Mouse (Mus musculus) heart, postnatal 0 days (tissue): Measurements from ENCODE around the gene Hoxb9. TPM values are rescaled to one million over a fixed set of nuclear protein-coding genes. Genes with fewer than 3 reads are reported as not detected.

Source experiments
- ATAC-seq: fragments of 200-750 bp; cut with Nextera tagmentation; 2 replicates; pipeline ENCODE4 v1.8.0; 2017; ENCODE audit warnings: low read depth, moderate number of reproducible peaks, moderate library complexity; ENCODE audit not compliant: insufficient read depth
- DNase-seq: peaks from one replicate; pipeline ENCODE4 v3.0.0-alpha.2; 2016; ENCODE audit warnings: low spot score
- H3K27ac ChIP-seq: fragments of 300-500 bp; sonication (generic); 2 replicates; pipeline ENCODE4 v1.5.1; 2014; ENCODE audit warnings: low read depth, mild to moderate bottlenecking
- H3K27me3 ChIP-seq: fragments of 300-500 bp; sonication (generic); 2 replicates; pipeline ENCODE4 v1.6.1; 2014; ENCODE audit warnings: low read length, mixed read lengths; ENCODE audit not compliant: control insufficient read depth, insufficient read depth
- H3K36me3 ChIP-seq: fragments of 300-500 bp; sonication (generic); replicated peaks from 2 replicates; pipeline ENCODE4 v1.6.1; 2014; ENCODE audit warnings: low read length, mixed read lengths; ENCODE audit not compliant: control insufficient read depth, insufficient read depth
- H3K4me1 ChIP-seq: fragments of 300-500 bp; sonication (generic); 2 replicates; pipeline ENCODE4 v1.6.1; 2014; ENCODE audit warnings: antibody characterized with exemption; ENCODE audit not compliant: control insufficient read depth, insufficient read depth
- H3K4me2 ChIP-seq: fragments of 300-500 bp; sonication (generic); 2 replicates; pipeline ENCODE4 v1.6.1; 2014; ENCODE audit warnings: low read depth, mild to moderate bottlenecking, low read length, moderate library complexity
- H3K4me3 ChIP-seq: fragments of 300-500 bp; sonication (generic); 2 replicates; pipeline ENCODE4 v1.5.1; 2014; ENCODE audit warnings: low read depth, low read length
- H3K9ac ChIP-seq: fragments of 300-500 bp; sonication (generic); replicated peaks from 2 replicates; pipeline ENCODE4 v1.6.1; 2014; ENCODE audit warnings: low read depth, low read length, mixed read lengths
- H3K9me3 ChIP-seq: fragments of 300-500 bp; sonication (generic); replicated peaks from 2 replicates; pipeline ENCODE4 v1.6.1; 2016; ENCODE audit warnings: low read length; ENCODE audit not compliant: control insufficient read depth
- CTCF ChIP-seq: IDR thresholded peaks from 2 replicates; pipeline ENCODE4 v1.5.1; 2016; ENCODE audit warnings: antibody characterized with exemption, control low read depth, low read depth
- EP300 ChIP-seq: IDR thresholded peaks from 2 replicates; pipeline ENCODE4 v1.6.1; 2016; ENCODE audit warnings: antibody characterized with exemption, low read depth
- WGBS: fragments of 180-500 bp; shearing (Covaris S2); extraction: QIAGEN DNeasy Blood & Tissue Kit; methylation state at CpG from one replicate; pipeline ENCODE4 v1.1.7; 2014; 5-methylcytosine and 5-hydroxymethylcytosine counted together
- polyA plus RNA-seq: library from polyadenylated mRNA; unstranded; fragments of >200 nt; fragmentation: Nextera tagmentation; extraction: Ambion mirVana; gene quantifications from 2 replicates; pipeline ENCODE4 v1.2.1, GENCODE M21; 2015
- total RNA-seq: library from RNA; depleted of rRNA; stranded (reverse); fragments of >200 nt; gene quantifications from 2 replicates; pipeline ENCODE4 v1.2.3, GENCODE M21; 2014; ENCODE audit warnings: low replicate concordance; rRNA removed

The Hoxb9 gene
- total RNA-seq (not detected in 2 replicates), polyA plus RNA-seq (not detected in 2 replicates)

GRCm38 (mm10) chr11:96270996-96271540 is at the start of gene Hoxb9:
Gene Hoxb9 (plus strand): TSS chr11:96271457.
- peaks cover 100% of the 10 kb centered on the region for H3K27me3 ChIP-seq
- TF ChIP-seq CTCF: no peak
- no peak for TF ChIP-seq EP300
- DNase-seq: no peak
- H3K27ac ChIP-seq: no peak within 1 kb of the TSS
- H3K9me3 ChIP-seq: no peaks in the 10 kb centered on the region
- H3K4me1 ChIP-seq: no peaks in the 10 kb centered on the region
- peak within 1 kb of the TSS; percentile 45 for H3K4me2 ChIP-seq
- no peak for ATAC-seq
- peak within 1 kb of the TSS; percentile 33 for H3K4me3 ChIP-seq
- no peaks in the 10 kb centered on the region for H3K36me3 ChIP-seq
- under 1% methylated on average over 40 of the region's 40 CpGs for WGBS
- H3K9ac ChIP-seq: no peak within 1 kb of the TSS

DNA sequence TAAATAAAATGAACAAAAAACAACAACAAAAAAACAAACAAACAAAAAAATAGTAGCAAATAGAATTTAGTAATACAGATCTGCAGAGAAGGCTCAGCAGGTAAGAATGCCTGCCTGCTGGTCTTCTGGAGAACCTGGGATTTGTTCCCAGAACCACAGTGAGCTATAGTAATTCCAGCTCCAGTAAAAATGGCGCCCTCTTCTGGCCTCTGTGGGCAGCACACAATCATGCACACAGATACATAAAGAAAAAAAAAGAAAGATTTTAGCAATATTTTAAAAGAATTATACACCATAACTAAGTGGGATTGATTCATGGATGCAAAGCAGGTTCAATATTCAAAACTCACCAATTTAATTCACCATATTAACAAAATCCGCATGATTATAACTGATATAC is 47.4 kb upstream of the Hoxb9 start:
- TF ChIP-seq CTCF (no peak), EP300 (no peak)
- DNase-seq (no peak), ATAC-seq (no peak)
- peaks cover 14% of the 10 kb centered on the region for H3K9me3 ChIP-seq
- H3K27me3 ChIP-seq: no peaks in the 10 kb centered on the region
- H3K4me3 ChIP-seq: no peak overlapping the region
- no peak overlapping the region for H3K4me2 ChIP-seq
- no peak overlapping the region for H3K27ac ChIP-seq
- H3K4me1 ChIP-seq: no peaks in the 10 kb centered on the region
- no peak overlapping the region for H3K9ac ChIP-seq
- WGBS: 42% methylated on average over 2 of the region's 2 CpGs
- no peaks in the 10 kb centered on the region for H3K36me3 ChIP-seq

GRCm38 (mm10) chr11:96227676-96228075 is 43.6 kb upstream of the Hoxb9 start:
- Histone ChIP-seq H3K4me3 (no peak overlapping the region), H3K9me3 (peaks cover 8% of the 10 kb centered on the region; the same call in 1 of the 2 replicates), H3K36me3 (no peaks in the 10 kb centered on the region), H3K4me1 (no peaks in the 10 kb centered on the region), H3K9ac (no peak overlapping the region), H3K27me3 (peaks cover 19% of the 10 kb centered on the region; the same call in 1 of the 2 replicates), H3K27ac (no peak overlapping the region), H3K4me2 (no peak overlapping the region)
- DNase-seq (no peak), ATAC-seq (no peak)
- WGBS: 66% methylated on average over 9 of the region's 9 CpGs
- TF ChIP-seq EP300 (no peak), CTCF (no peak)

GRCm38 (mm10) chr11:96234906-96235305 is 36.4 kb upstream of the Hoxb9 start:
- DNase-seq (no peak), ATAC-seq (no peak)
- TF ChIP-seq EP300 (no peak), CTCF (peak; percentile 70)
- Histone ChIP-seq H3K9ac (no peak overlapping the region), H3K27me3 (peaks cover 62% of the 10 kb centered on the region), H3K4me1 (no peaks in the 10 kb centered on the region), H3K27ac (no peak overlapping the region), H3K36me3 (no peaks in the 10 kb centered on the region), H3K4me3 (no peak overlapping the region), H3K4me2 (no peak overlapping the region), H3K9me3 (no peaks in the 10 kb centered on the region)
- under 1% methylated on average over 12 of the region's 12 CpGs for WGBS

- WGBS: 3% methylated on average over 7 of the region's 7 CpGs
- Histone ChIP-seq H3K4me3 (no peak overlapping the region), H3K4me1 (no peaks in the 10 kb centered on the region), H3K27me3 (peaks cover 35% of the 10 kb centered on the region), H3K4me2 (no peak overlapping the region), H3K36me3 (no peaks in the 10 kb centered on the region), H3K9ac (no peak overlapping the region), H3K27ac (no peak overlapping the region), H3K9me3 (no peaks in the 10 kb centered on the region)
- TF ChIP-seq EP300 (no peak), CTCF (peak; percentile 73)
- ATAC-seq: no peak
- peak; percentile 40 for DNase-seq
These were observed 31.0 kb upstream of the Hoxb9 start for GRCm38 (mm10) chr11:96240211-96240610.

DNA sequence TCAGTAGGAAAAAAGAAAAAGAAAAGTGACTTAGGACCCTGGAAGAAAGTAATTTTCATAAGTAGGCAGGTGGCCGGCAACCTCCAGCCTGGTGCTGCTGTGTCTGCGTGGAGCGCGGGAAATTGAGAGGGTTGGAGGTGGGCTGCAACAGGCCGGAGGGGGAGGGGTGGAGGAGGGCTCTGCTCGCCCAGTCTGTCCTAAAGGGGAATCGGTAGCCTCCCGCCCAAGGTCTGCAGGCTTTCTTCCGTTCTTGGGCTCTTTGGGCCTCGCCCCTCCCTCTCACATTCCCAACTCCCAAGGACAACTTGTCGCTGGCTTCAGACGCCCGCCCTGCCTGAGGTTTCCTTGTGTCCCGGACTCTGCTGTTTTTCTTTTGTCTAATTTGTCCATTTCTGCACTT is 20.4 kb upstream of the Hoxb9 start:
- WGBS: 3% methylated on average over 14 of the region's 14 CpGs
- Histone ChIP-seq H3K27me3 (peaks cover 96% of the 10 kb centered on the region), H3K27ac (no peak overlapping the region), H3K4me2 (no peak overlapping the region), H3K4me3 (no peak overlapping the region), H3K9me3 (no peaks in the 10 kb centered on the region), H3K36me3 (no peaks in the 10 kb centered on the region), H3K4me1 (no peaks in the 10 kb centered on the region), H3K9ac (no peak overlapping the region)
- TF ChIP-seq EP300: no peak
- ATAC-seq: no peak
- no peak for DNase-seq
